Mouse (Mus musculus): ENCODE results near the gene Lrr1.

Lrr1 gene

DNA sequence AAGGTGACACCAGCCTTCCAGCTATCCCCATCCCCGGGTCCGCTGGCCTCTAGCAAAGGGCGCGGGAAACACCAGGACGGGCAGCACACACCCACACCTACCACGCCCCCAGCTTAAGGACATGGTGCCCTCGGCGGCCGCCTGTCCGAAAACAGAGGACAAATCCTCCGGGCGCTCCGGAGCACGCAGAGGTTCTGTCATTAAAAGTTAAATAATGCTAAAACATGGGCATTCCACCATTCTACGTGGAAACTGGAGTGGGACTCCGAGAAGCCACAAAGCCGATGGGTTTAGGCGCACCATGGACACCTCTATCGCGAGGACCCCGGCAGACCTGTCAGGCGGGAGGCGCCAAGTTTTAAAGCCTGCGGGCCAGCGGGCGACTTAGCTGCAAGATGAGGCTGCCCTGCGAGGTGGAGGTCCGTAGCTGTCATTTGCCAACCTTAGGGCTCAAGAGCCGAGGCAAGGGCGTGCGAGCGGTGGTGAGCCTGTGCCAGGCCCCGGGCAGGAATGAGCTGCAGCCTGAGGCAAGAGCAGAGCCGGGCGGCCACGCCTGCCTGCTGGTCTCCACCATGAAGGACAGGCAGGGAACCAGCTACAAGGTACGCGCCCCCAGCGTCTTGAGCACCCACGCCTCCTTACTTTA, at the start of gene Lrr1:
Gene Lrr1 (plus strand): TSS at position 354 of the 646 bp plus-strand sequence.
- in situ Hi-C loops (cut with MboI; ENCODE audit: unreplicated experiment in 2 of 2): loop anchor here (25.0 kb wide), 2 partner anchors 969 to 1794 kb away; partner anchors contain the start of gene Psma3 (in 1 of the 2)

DNA sequence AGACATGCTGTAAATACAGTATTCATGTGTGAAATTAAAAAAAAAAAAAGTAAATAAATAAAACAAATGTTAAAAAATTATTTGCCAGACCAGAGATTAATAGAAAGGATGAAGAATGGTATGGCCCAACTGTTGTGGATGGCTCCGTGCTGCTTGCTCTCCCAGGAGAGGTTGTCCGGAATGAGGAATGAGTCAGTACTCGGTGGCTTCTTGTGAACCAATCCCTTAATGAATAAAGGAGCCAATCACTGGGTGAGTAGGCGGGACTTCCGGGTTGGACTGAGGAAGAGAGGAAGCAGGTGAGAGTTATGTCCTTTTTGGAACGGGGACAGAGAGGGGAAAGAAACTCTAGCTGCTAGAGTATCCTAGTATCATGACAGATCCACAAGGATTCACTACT, 48.7 kb upstream of the Lrr1 start:
- in situ Hi-C loops (cut with MboI; ENCODE audit: unreplicated experiment in 2 of 2): no loop called here

DNA sequence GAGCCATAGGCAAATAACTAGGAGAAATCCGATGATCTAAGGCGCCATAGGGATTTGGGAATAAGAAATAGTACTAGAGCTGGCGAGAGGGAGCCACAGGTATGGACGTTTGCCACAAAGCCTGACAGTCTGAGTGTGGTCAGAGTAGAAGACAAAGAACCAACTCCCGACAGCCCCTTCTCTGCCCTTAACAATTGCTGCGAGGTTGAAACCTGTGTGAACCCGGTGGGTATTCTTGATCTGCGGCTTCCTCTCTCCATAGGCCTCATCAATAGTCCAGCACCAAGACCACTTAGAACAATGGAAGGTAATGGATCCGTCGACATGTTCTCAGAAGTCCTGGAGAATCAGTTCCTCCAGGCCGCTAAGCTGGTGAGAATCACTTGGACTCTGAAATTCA, 45.8 kb upstream of the Lrr1 start:
- in situ Hi-C loops (cut with MboI; ENCODE audit: unreplicated experiment in 2 of 2): no loop called here

DNA sequence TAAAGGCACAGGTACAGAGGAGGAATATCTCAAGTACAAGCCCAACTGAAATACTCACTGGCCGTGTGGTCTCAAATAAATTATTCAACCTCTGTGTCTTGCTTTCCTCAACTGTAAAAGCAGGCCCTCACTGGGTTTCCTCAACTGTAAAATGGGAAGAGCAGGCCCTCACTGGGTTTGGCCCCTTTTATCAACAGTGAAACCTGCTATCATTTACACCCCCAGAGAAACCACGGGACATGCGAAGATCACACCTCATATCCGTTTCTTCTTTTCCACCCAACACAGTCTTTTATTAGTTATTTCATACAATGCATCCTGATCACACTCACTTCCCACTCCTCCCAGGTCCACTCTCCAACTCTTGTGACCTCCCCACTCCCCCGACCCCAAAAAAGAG, 43.5 kb upstream of the Lrr1 start:
- in situ Hi-C loops (cut with MboI; ENCODE audit: unreplicated experiment in 2 of 2): loop anchor here (5.0 to 25.0 kb wide), 3 partner anchors 82 to 1337 kb away; partner anchors contain the start of gene Tmx1 (in 1 of the 2)

DNA sequence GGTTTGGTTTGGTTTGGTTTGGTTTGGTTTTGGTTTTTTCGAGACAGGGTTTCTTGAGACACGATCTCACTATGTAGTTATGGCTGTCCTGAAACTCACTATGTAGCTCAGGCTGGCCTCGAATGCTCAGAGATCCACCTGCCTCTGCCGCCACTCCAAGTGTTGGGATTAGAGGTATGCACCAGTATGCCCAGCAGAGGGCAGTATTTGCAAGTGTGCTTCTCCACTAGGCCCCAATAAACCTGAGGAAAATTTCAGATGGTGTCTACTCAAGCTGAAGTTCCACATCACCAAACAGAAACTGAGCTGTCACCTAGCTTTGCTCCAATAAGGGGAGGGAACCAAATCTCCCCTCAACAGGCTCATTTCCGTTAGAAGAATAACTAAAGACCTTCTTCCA, 41.4 kb upstream of the Lrr1 start:
- in situ Hi-C loops (cut with MboI; ENCODE audit: unreplicated experiment in 2 of 2): loop anchor here (5.0 to 25.0 kb wide), 3 partner anchors 80 to 1335 kb away; partner anchors contain the start of gene Tmx1 (in 1 of the 2)

DNA sequence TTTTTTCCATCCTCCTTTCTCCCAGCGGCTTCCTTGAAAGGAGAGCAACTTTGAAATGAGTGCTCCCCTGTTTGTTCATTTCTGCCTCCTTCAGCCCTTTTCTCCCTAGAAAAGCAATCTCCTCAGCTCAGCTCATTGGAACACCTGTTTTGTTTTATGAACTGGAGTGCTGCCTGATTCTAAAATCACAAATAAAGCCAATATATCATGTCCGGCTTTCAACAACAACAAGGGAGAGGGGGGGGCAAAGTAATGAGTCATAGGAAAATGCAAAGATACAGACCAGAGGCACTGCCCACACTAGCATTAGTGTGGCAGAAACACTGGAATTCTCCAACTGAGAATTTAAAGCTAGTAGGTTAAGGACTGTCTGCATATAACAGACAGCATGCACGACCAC, 41.0 kb upstream of the Lrr1 start:
- in situ Hi-C loops (cut with MboI; ENCODE audit: unreplicated experiment in 2 of 2): loop anchor here (5.0 to 25.0 kb wide), 3 partner anchors 80 to 1335 kb away; partner anchors contain the start of gene Tmx1 (in 1 of the 2)

DNA sequence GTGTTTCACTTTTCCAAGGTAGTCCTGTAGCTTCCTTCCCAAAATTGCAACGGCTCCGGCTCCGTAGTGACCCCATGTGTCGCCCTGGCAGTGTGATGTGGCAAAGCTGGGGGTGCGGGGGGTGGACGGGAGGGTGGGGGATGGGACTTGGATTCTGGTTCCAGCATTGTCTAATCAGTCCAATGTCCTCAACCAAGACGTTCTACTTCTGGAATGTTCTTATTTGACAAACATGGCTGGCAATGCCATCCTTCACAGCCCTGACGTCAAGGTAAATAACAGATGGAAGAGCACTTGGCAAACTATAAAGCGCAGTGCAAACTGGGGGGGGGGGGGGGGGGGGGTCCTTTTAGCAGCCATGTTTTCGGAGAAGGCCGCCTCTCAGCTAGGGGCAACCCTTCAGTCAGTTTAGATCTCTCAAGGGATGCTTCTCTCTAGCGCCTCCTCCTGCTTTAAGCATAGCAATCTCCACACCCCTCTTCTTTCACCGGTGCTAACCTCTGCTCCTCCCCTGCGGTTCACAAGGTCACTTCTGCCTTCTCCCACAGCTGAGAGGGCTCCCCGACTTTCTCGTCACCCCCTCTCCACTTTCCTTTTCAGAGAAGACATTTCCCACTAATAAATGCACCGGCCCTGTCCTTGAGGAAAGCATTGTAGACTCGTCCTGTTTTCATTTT, 38.8 kb upstream of the Lrr1 start:
- in situ Hi-C loops (cut with MboI; ENCODE audit: unreplicated experiment in 2 of 2): loop anchor here (5.0 to 25.0 kb wide), 4 partner anchors 78 to 1333 kb away; partner anchors contain the start of gene Tmx1 (in 1 of the 2)

DNA sequence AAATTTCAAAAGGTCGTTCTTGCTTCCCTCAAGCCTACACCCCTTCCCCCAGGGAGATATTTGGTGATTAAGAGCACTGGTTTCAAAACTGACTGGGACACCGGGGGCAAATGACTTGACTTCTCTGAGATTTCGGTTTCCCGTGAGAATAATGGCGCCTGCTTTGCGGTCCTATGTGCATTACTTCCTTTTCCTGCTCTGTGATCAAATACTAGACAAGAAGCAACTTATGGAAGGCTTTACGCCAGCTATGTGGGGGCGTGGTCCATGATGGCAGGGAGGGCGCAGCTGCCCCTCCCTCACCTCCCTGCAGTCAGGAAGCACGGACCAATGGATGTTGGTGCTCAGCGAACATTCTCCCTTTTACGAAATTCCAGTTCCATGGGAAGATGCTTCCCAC, 38.1 kb upstream of the Lrr1 start:
- in situ Hi-C loops (cut with MboI; ENCODE audit: unreplicated experiment in 2 of 2): loop anchor here (5.0 to 25.0 kb wide), 2 partner anchors 562 to 1332 kb away; partner anchors contain the start of gene Tmx1 (in 1 of the 2)

DNA sequence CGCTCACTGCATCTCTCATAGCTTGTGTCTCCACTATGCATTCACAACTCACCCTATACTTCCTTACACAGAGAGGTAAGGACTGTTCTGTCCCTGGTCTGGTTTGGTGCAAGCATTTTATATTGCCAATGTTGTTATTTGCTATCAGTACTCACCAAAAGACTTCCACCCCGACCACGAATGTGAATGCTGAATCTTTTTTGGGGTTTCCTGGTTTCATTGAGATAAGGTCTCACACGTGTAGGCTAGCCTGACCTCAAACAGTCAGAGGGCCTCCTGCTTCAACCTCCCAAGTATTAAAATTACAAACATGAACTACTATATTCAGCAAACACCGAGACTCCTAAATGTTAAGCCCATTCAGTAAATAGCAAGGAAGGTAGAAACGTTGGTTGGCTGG, 37.3 kb upstream of the Lrr1 start:
- in situ Hi-C loops (cut with MboI; ENCODE audit: unreplicated experiment in 2 of 2): loop anchor here (5.0 to 25.0 kb wide), 2 partner anchors 561 to 1331 kb away; partner anchors contain the start of gene Tmx1 (in 1 of the 2)

DNA sequence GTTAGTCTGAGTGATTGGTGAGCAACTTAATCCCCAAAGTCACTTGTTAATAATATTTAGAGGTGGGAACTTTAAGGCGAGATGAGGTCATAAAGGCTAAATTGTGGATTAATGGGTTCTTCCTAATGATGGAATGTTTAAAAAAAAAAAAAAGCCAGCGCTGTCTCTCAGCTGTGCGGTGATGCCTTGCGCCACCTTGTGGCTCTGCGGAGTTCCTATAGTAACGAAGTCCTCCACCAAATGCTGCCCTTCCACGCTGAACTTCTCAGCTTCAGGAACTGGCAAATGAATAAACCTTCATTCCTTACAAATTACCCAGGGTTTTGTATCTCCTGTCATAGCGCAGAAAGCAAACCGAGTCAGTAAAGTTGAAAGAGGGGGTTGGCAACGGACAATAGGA, 36.6 kb upstream of the Lrr1 start:
- in situ Hi-C loops (cut with MboI; ENCODE audit: unreplicated experiment in 2 of 2): loop anchor here (5.0 to 25.0 kb wide), 2 partner anchors 560 to 1330 kb away; partner anchors contain the start of gene Tmx1 (in 1 of the 2)

DNA sequence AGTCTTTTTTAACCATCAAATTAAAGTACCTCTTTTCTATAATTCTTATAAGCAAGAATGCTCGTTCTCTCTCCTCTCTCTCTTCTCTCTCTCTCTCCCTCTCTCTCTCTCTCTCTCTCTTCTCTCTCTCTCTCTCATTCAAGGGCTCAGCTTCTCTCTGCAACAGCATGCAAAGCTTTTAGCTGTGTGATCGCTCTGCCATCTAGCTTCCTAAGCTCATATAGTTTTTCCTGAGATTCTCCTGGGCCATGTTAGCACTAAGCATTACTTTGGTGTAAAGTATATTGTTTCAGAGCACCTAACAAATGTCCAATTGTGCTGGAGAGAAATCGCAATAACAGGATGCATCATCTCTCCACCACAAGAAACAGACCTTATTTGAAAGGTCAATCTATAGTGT, 29.4 kb upstream of the Lrr1 start:
- in situ Hi-C loops (cut with MboI; ENCODE audit: unreplicated experiment in 2 of 2): loop anchor here in 1 of 2 experiments (25.0 kb wide), 1 partner anchor 1323 kb away; the partner anchor contains the start of gene Tmx1

DNA sequence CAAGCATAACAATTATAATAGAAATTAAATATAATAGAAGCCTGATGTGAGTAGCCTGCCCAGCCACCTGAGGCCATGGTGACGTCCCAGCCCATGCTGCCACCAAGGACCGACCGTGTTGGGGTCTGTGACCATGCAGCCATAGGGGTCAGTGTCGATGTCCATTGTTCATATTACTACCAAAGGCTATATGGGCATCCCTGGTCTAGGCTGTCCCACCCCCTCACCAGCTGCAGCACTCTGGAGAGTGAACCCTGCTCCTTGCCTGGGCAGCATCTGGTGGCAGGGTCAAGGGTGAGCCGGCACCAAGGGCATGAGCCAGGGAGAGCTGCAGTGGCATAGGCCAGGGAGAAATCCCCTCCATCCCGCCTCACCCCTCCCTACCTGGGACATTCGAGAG, 28.8 kb upstream of the Lrr1 start:
- in situ Hi-C loops (cut with MboI; ENCODE audit: unreplicated experiment in 2 of 2): loop anchor here in 1 of 2 experiments (25.0 kb wide), 1 partner anchor 1322 kb away; the partner anchor contains the start of gene Tmx1

DNA sequence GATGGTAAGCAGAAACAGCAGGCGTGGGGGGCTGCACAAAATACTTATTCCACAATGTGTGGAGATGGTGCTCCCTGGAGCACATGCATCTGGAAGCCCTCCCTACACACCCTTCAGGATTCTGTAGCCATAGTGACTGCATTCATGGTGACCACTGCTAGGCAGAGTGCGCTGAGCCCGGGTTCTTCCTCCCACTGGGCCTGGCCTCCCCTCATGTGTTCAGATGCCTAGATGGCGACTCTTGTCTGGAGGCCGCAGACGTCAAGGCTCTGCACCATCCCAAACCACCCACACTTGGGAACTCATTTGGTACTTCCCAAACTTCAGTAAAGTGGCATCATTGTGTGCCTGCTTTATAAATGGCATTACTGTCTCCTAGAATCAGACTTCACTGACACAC, 25.2 kb upstream of the Lrr1 start:
- in situ Hi-C loops (cut with MboI; ENCODE audit: unreplicated experiment in 2 of 2): loop anchor here in 1 of 2 experiments (25.0 kb wide), 1 partner anchor 1319 kb away; the partner anchor contains the start of gene Tmx1

DNA sequence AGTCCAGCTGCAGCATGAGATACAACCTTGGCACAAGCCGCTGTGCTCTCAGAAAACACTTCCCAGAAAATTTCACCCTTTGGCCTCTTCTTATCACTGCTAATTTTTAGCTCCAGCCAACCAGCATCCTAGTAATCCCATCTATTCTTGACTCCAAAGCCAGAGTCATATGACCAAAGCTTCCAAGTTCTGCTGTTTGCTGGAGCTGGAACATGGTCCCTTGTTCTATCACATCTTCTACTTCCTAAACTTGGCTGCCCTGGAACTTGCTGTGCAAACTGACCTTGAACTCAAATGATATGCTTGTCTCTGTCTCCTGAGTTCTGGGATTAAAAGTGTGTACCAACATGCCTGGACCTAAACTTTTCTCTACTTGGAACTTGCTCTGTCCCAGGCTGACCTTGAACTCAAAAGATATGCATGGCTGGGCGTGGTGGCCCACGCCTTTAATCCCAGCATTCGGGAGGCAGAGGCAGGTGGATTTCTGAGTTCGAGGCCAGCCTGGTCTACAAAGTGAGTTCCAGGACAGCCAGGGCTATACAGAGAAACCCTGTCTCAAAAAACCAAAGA, 21.4 kb upstream of the Lrr1 start:
- in situ Hi-C loops (cut with MboI; ENCODE audit: unreplicated experiment in 2 of 2): loop anchor here in 1 of 2 experiments (25.0 kb wide), 1 partner anchor 1315 kb away; the partner anchor contains the start of gene Tmx1

DNA sequence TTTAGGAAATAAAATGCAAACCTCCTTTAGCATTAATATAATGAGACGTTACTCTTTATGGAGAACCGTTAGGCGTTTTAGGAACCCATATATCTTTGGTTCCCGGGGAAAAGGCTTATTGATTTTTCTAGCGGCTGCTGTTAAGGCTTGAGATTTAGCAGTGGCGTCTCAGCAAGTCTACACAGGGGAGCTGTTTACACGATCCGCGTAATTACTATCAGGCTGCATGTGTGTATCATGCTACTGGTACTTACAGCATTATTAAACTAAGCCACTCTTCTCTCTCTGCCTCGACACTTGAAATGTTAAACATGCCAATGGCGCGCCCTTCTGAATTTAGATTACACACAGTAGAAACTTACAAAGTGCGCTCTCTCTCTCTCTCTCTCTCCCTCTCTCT, 18.6 kb upstream of the Lrr1 start:
- in situ Hi-C loops (cut with MboI; ENCODE audit: unreplicated experiment in 2 of 2): loop anchor here (25.0 kb wide), 2 partner anchors 987 to 1812 kb away; partner anchors contain the start of gene Psma3 (in 1 of the 2)

DNA sequence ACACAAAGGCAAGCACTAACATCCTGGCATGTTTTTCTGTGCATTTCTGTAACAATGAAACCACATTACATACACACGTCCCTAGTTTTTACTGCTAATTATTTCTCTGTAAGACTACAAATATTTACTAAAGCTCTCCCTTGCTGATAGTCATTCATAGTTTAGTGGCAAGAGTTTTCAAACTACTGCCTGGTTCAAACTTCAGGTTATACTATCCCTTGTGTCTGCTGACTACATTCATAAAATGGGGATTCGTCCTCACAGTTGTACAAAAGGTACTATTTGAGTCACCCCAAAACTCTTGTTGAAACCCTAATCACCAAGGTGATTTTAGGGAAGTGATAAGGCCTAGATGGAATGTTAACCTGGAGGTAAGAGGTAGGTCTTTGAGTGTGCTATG, 12.7 kb upstream of the Lrr1 start:
- in situ Hi-C loops (cut with MboI; ENCODE audit: unreplicated experiment in 2 of 2): loop anchor here (25.0 kb wide), 2 partner anchors 981 to 1806 kb away; partner anchors contain the start of gene Psma3 (in 1 of the 2)

DNA sequence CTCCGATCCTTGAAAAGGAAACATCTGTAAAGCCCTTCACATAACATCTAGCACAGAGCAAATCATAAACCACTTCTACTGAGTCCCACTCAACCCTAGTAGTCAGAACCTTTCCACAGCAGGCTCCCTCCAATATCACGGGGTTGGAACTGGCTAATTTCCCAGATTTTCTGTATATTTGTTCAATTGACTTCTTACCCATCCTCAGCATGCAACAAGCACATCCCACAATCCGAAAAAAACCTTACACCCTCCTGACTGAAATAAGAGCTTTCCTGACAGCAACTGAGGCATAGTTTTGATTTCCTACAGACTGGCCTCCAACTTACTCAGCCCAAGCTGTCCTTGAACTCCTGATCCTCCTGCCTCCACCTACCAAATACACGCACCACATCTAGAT, 12.2 kb upstream of the Lrr1 start:
- in situ Hi-C loops (cut with MboI; ENCODE audit: unreplicated experiment in 2 of 2): loop anchor here (25.0 kb wide), 2 partner anchors 981 to 1806 kb away; partner anchors contain the start of gene Psma3 (in 1 of the 2)

DNA sequence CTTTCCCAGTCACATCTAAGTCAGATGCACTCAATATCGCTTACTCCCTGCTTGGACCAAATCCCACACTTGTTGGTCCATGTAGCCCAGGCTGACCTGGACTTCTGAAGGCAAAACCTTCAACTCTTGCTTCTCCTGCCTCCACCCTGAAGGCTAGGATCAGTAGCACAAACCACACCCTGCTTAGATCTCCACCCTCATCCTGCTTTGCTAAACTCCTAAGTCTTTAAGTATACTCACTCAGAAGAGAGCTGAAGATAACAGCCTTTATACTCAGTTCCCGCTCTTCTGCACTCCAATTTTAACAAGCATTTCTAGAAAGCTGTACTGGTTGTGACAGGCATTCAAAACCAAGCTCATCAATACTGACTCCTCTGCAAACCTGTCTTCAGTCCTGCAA, 11.5 kb upstream of the Lrr1 start:
- in situ Hi-C loops (cut with MboI; ENCODE audit: unreplicated experiment in 2 of 2): loop anchor here (25.0 kb wide), 2 partner anchors 980 to 1805 kb away; partner anchors contain the start of gene Psma3 (in 1 of the 2)

DNA sequence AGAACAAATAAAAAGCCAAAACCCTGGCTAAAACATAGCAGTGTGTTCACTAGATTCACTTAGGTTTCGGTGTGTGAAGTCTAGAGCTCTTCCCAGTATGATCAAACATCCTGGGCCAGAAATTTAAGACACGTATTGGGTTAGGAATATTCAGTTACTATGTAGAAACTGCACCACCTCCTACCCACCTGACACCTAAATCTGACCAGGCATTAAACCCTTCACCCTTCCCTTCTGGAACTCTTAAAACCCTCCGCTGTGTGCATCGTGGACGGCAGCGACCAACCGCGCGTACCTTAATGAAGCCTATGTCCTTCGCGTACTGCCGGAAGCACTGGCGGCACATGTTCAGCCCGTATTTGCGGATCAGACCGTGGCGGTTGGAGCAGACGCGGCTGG, 10.2 kb upstream of the Lrr1 start:
- in situ Hi-C loops (cut with MboI; ENCODE audit: unreplicated experiment in 2 of 2): loop anchor here (25.0 kb wide), 2 partner anchors 979 to 1804 kb away; partner anchors contain the start of gene Psma3 (in 1 of the 2)
